Mouse (Mus musculus) mammary gland, adult 2 months (tissue): ENCODE data around the gene Hmga1b. TPM values are rescaled to one million over a fixed set of nuclear protein-coding genes. Genes with fewer than 3 reads are reported as not detected.

Experiments
- polyA plus RNA-seq: library from polyadenylated mRNA; depleted of rRNA; stranded (reverse); fragments of >200 nt; gene quantifications from 2 replicates; pipeline ENCODE4 v1.2.3, GENCODE M21; 2012; ENCODE audit warnings: low replicate concordance; rRNA removed

Hmga1b gene
- 0.86 and 1.4 TPM in 2 replicates for polyA plus RNA-seq

GRCm38 (mm10) chr11:120762672-120763041, at the start of gene Hmga1b:
Hmga1b (plus strand) TSS chr11:120762794.

GRCm38 (mm10) chr11:120713580-120714518, 48.7 kb upstream of the Hmga1b start, which contains the start of the genes Cenpx and Lrrc45:
Cenpx (minus strand) TSS chr11:120713738.
Lrrc45 (plus strand) TSS chr11:120713925.

DNA sequence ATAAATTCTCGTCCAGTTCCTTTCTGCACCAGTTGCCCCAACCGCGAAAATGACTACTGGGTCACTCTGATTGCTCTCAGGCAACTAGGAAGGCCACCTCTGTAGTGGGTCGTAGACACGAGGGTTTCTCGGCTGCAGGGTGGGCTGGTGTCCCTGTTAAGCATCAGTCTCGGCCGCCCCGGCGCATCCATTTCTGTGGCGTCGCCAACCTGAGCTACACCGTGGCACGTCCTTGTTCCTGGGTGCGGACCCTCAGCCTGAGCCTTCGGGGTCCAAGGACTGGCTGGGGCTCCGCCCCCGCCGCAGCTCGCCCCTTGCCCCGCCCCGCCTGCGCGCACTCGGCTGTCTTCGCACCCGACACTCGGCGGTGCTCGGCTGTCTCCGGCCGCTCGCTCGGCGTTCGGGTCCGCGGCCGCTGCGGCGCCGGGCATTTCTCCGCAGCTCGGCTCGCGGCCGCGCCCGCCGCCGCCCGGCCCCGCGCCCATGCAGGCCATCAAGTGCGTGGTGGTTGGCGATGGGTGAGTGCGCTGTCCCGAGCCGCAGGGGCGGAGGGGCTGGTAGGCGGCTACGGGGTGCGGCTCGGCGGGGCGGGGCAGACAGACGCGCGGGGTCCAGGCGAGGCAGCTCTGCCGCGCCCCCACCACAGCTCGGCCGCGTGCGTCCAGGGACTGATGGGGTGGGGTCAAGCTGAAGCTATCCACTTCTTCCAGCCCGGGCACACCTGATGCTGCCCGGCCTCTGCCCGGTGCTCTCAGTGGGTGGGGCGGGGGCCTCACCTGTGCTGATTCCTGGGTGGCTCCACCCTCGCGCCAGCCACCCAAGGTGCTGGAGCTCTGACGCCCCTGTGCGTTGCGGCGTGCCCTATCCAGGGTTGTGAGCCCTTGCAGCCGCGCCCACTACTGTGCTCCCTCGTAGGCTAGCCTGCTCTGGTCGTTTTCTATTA, 41.2 kb upstream of the Hmga1b start, which contains the start of gene Rac3:
Gene Rac3, plus strand, starts transcription at position 347 of the 943 bp plus-strand sequence.

GRCm38 (mm10) chr11:120727169-120727527, 35.4 kb upstream of the Hmga1b start, which contains the start of gene Dcxr:
Dcxr (minus strand) TSS chr11:120727281.

GRCm38 (mm10) chr11:120731858-120732680, 30.5 kb upstream of the Hmga1b start, which contains the start of gene Cbr2:
Cbr2 (minus strand) TSS chr11:120732114.

GRCm38 (mm10) chr11:120784064-120784791, 21.6 kb downstream of the Hmga1b start, which contains the start of the genes Rfng and Gps1:
Rfng (minus strand) TSS chr11:120784207.
Gps1 (plus strand) TSS chr11:120784272.

GRCm38 (mm10) chr11:120795756-120796613, 33.4 kb downstream of the Hmga1b start, which contains the start of gene Dus1l:
Dus1l (minus strand) TSS chr11:120796403.

Other genes starting within 250 kb of the Hmga1b start
- 0.96 and 2.7 TPM in 2 replicates for gene Gcgr, start 232.1 kb upstream of the Hmga1b start, polyA plus RNA-seq
- gene Mcrip1, start 213.1 kb upstream of the Hmga1b start, polyA plus RNA-seq: 142 and 150 TPM in 2 replicates
- gene Ppp1r27, start 211.7 kb upstream of the Hmga1b start, polyA plus RNA-seq: 143 TPM in 1 of 2 replicates, not detected in the other
- 141 and 220 TPM in 2 replicates for gene P4hb, start 189.5 kb upstream of the Hmga1b start, polyA plus RNA-seq
- gene Arhgdia, start 181.2 kb upstream of the Hmga1b start, polyA plus RNA-seq: 741 and 971 TPM in 2 replicates
- gene Alyref, start 164.4 kb upstream of the Hmga1b start, polyA plus RNA-seq: 11.0 and 20.7 TPM in 2 replicates
- gene Anapc11, start 164.4 kb upstream of the Hmga1b start, polyA plus RNA-seq: 122 and 159 TPM in 2 replicates
- gene Npb, start 154.3 kb upstream of the Hmga1b start, polyA plus RNA-seq: 1.7 and 5.2 TPM in 2 replicates
- 242 and 269 TPM in 2 replicates for gene Pcyt2, start 144.9 kb upstream of the Hmga1b start, polyA plus RNA-seq
- 77.0 and 95.0 TPM in 2 replicates for gene Sirt7, start 137.6 kb upstream of the Hmga1b start, polyA plus RNA-seq
- gene Mafg, start 129.2 kb upstream of the Hmga1b start, polyA plus RNA-seq: 45.1 and 52.6 TPM in 2 replicates
- 11.2 and 12.4 TPM in 2 replicates for gene Pycr1, start 119.0 kb upstream of the Hmga1b start, polyA plus RNA-seq
- 0.44 and 29.6 TPM in 2 replicates for gene Myadml2, start 114.6 kb upstream of the Hmga1b start, polyA plus RNA-seq
- 0.22 and 0.60 TPM in 2 replicates for gene Notum, start 101.6 kb upstream of the Hmga1b start, polyA plus RNA-seq
- 94.3 and 126 TPM in 2 replicates for gene Aspscr1, start 89.8 kb upstream of the Hmga1b start, polyA plus RNA-seq
- 90.7 and 105 TPM in 2 replicates for gene Cenpx, start 49.1 kb upstream of the Hmga1b start, polyA plus RNA-seq
- 27.1 and 30.3 TPM in 2 replicates for gene Lrrc45, start 48.9 kb upstream of the Hmga1b start, polyA plus RNA-seq
- 7.6 and 15.5 TPM in 2 replicates for gene Rac3, start 41.3 kb upstream of the Hmga1b start, polyA plus RNA-seq
- gene Dcxr, start 35.5 kb upstream of the Hmga1b start, polyA plus RNA-seq: 84.6 and 91.9 TPM in 2 replicates
- 277 and 287 TPM in 2 replicates for gene Cbr2, start 30.7 kb upstream of the Hmga1b start, polyA plus RNA-seq
- 56.0 and 80.9 TPM in 2 replicates for gene Rfng, start 21.4 kb downstream of the Hmga1b start, polyA plus RNA-seq
- gene Gps1, start 21.5 kb downstream of the Hmga1b start, polyA plus RNA-seq: 129 and 190 TPM in 2 replicates
- 30.8 and 36.8 TPM in 2 replicates for gene Dus1l, start 33.6 kb downstream of the Hmga1b start, polyA plus RNA-seq
- 15,404 and 19,960 TPM in 2 replicates for gene Fasn, start 61.8 kb downstream of the Hmga1b start, polyA plus RNA-seq
- gene Ccdc57, start 170.1 kb downstream of the Hmga1b start, polyA plus RNA-seq: 1.5 TPM in 2 replicates
- gene Slc16a3, start 185.7 kb downstream of the Hmga1b start, polyA plus RNA-seq: 5.6 and 43.4 TPM in 2 replicates
- gene Csnk1d, start 228.5 kb downstream of the Hmga1b start, polyA plus RNA-seq: 53.8 and 58.7 TPM in 2 replicates